Mouse (Mus musculus): ENCODE results near the gene Fam71e1. TPM values are rescaled to one million over a fixed set of nuclear protein-coding genes. Genes with fewer than 3 reads are reported as not detected.

Fam71e1 gene
- polyA plus RNA-seq, 1 experiment from 2014 or later, result 32.4 TPM

- ATAC-seq (ENCODE audit: low FRiP score, low read depth), result no peak
- H3K4me2 ChIP-seq (replicated peaks), result no peak overlapping the region
- peaks cover 14% of the 10 kb centered on the region for H3K4me1 ChIP-seq
- H3K9me3 ChIP-seq, result no peaks in the 10 kb centered on the region
- H3K4me3 ChIP-seq, result no peak overlapping the region
- no peak overlapping the region for H3K27ac ChIP-seq (replicated peaks)
- no peaks in the 10 kb centered on the region for H3K27me3 ChIP-seq
- whole genome bisulfite sequencing, result 92% methylated on average over 3 of the region's 3 CpGs
- peaks cover 35% of the 10 kb centered on the region for H3K36me3 ChIP-seq
- no peak overlapping the region for H3K9ac ChIP-seq (replicated peaks)
Observed at GRCm38 (mm10) chr7:44546274-44546673, 49.9 kb downstream of the Fam71e1 start.

GRCm38 (mm10) chr7:44547041-44547440 lies 50.7 kb downstream of the Fam71e1 start:
- H3K27ac ChIP-seq (replicated peaks), result no peak overlapping the region
- no peaks in the 10 kb centered on the region for H3K9me3 ChIP-seq
- H3K36me3 ChIP-seq, result peaks cover 35% of the 10 kb centered on the region
- H3K4me1 ChIP-seq, result peaks cover 14% of the 10 kb centered on the region
- H3K27me3 ChIP-seq, result no peaks in the 10 kb centered on the region
- 98% methylated on average over 11 of the region's 13 CpGs for WGBS
- H3K9ac ChIP-seq (replicated peaks), result peak overlapping the region; percentile 67; the same call in 1 of the 2 replicates
- ATAC-seq (ENCODE audit: low FRiP score, low read depth), result no peak
- H3K4me2 ChIP-seq (replicated peaks), result peak overlapping the region; percentile 87
- H3K4me3 ChIP-seq, result no peak overlapping the region

GRCm38 (mm10) chr7:44547725-44548124 lies 51.3 kb downstream of the Fam71e1 start:
- Histone ChIP-seq H3K36me3 (peaks cover 31% of the 10 kb centered on the region), H3K4me2 (replicated peaks) (peak overlapping the region; percentile 87), H3K4me3 (peak overlapping the region; percentile 64), H3K9ac (replicated peaks) (peak overlapping the region; percentile 67), H3K27ac (replicated peaks) (no peak overlapping the region), H3K4me1 (peaks cover 18% of the 10 kb centered on the region), H3K9me3 (no peaks in the 10 kb centered on the region), H3K27me3 (no peaks in the 10 kb centered on the region)
- 29% methylated on average over 5 of the region's 5 CpGs for WGBS
- no peak for ATAC-seq (ENCODE audit: low FRiP score, low read depth)

GRCm38 (mm10) chr7:44548497-44549087 lies 52.2 kb downstream of the Fam71e1 start, which contains the start of gene Pold1:
Gene Pold1 (minus strand): TSS chr7:44548849.
- H3K27ac ChIP-seq (replicated peaks), result peak within 1 kb of the TSS; percentile 16; the same call in 1 of the 2 replicates
- no peaks in the 10 kb centered on the region for H3K27me3 ChIP-seq
- H3K4me2 ChIP-seq (replicated peaks), result peak within 1 kb of the TSS; percentile 87
- H3K4me1 ChIP-seq, result peaks cover 23% of the 10 kb centered on the region
- H3K9ac ChIP-seq (replicated peaks), result peak within 1 kb of the TSS; percentile 67
- peak; percentile 91 for ATAC-seq (ENCODE audit: low FRiP score, low read depth)
- peak within 1 kb of the TSS; percentile 64 for H3K4me3 ChIP-seq
- no peaks in the 10 kb centered on the region for H3K9me3 ChIP-seq
- under 1% methylated on average over 43 of the region's 43 CpGs for WGBS
- H3K36me3 ChIP-seq, result peaks cover 31% of the 10 kb centered on the region

- no peak overlapping the region for H3K4me3 ChIP-seq
- H3K36me3 ChIP-seq, result peaks cover 31% of the 10 kb centered on the region
- no peak overlapping the region for H3K27ac ChIP-seq (replicated peaks)
- no peak for ATAC-seq (ENCODE audit: low FRiP score, low read depth)
- H3K9ac ChIP-seq (replicated peaks), result no peak overlapping the region
- no peaks in the 10 kb centered on the region for H3K27me3 ChIP-seq
- 95% methylated on average over 23 of the region's 23 CpGs for whole genome bisulfite sequencing
- H3K4me1 ChIP-seq, result peaks cover 26% of the 10 kb centered on the region
- H3K4me2 ChIP-seq (replicated peaks), result no peak overlapping the region
- H3K9me3 ChIP-seq, result no peaks in the 10 kb centered on the region
Observed at GRCm38 (mm10) chr7:44549621-44550408, 53.4 kb downstream of the Fam71e1 start.

GRCm38 (mm10) chr7:44550409-44550678 lies 54.0 kb downstream of the Fam71e1 start:
- H3K9ac ChIP-seq (replicated peaks), result no peak overlapping the region
- H3K9me3 ChIP-seq, result no peaks in the 10 kb centered on the region
- no peak overlapping the region for H3K4me2 ChIP-seq (replicated peaks)
- H3K4me3 ChIP-seq, result no peak overlapping the region
- peaks cover 31% of the 10 kb centered on the region for H3K36me3 ChIP-seq
- no peak for ATAC-seq (ENCODE audit: low FRiP score, low read depth)
- WGBS, result 96% methylated on average over 12 of the region's 12 CpGs
- H3K27me3 ChIP-seq, result 0 out of 2 replicates have a peak, but pooled peaks cover 2% of the 10 kb centered on the region
- peaks cover 26% of the 10 kb centered on the region for H3K4me1 ChIP-seq
- H3K27ac ChIP-seq (replicated peaks), result no peak overlapping the region

Small RNAs within 50 kb of the gene (microRNA-seq; reads per million reads assigned to microRNA genes)
- not detected for gene Mir7052
- gene Mir7053, result not detected

Other genes starting within 250 kb of the Fam71e1 start
- gene 1700028J19Rik, start 249.9 kb upstream of the Fam71e1 start, polyA plus RNA-seq (2016; fragmentation: Nextera tagmentation; extraction: Ambion mirVana), result 1.1 and 1.6 TPM in 2 replicates
- gene 2410002F23Rik, start 249.9 kb upstream of the Fam71e1 start, polyA plus RNA-seq (2016; fragmentation: Nextera tagmentation; extraction: Ambion mirVana), result 174 and 194 TPM in 2 replicates
- 0.18 TPM in 2 replicates for gene Acp4, start 239.2 kb upstream of the Fam71e1 start, polyA plus RNA-seq (2016; fragmentation: Nextera tagmentation; extraction: Ambion mirVana)
- not detected in 2 replicates for gene Gm15517, start 235.1 kb upstream of the Fam71e1 start, polyA plus RNA-seq (2016; fragmentation: Nextera tagmentation; extraction: Ambion mirVana)
- gene Clec11a, start 189.7 kb upstream of the Fam71e1 start, polyA plus RNA-seq (2016; fragmentation: Nextera tagmentation; extraction: Ambion mirVana), result 2.5 and 2.6 TPM in 2 replicates
- gene Shank1, start 186.3 kb upstream of the Fam71e1 start, polyA plus RNA-seq (2016; fragmentation: Nextera tagmentation; extraction: Ambion mirVana), result 8.5 and 11.4 TPM in 2 replicates
- gene Syt3, start 112.5 kb upstream of the Fam71e1 start, polyA plus RNA-seq (2016; fragmentation: Nextera tagmentation; extraction: Ambion mirVana), result 5.4 and 6.4 TPM in 2 replicates
- gene 1700008O03Rik, start 110.8 kb upstream of the Fam71e1 start, polyA plus RNA-seq (2016; fragmentation: Nextera tagmentation; extraction: Ambion mirVana), result 0.74 and 1.3 TPM in 2 replicates
- gene Lrrc4b, start 67.6 kb upstream of the Fam71e1 start, polyA plus RNA-seq (2016; fragmentation: Nextera tagmentation; extraction: Ambion mirVana), result 12.0 and 13.5 TPM in 2 replicates
- gene Aspdh, start 31.2 kb upstream of the Fam71e1 start, polyA plus RNA-seq (2016; fragmentation: Nextera tagmentation; extraction: Ambion mirVana), result 3.4 and 5.1 TPM in 2 replicates
- 56.2 and 58.1 TPM in 2 replicates for gene Josd2, start 28.6 kb upstream of the Fam71e1 start, polyA plus RNA-seq (2016; fragmentation: Nextera tagmentation; extraction: Ambion mirVana)
- gene Emc10, start 52 bp upstream of the Fam71e1 start, polyA plus RNA-seq (2016; fragmentation: Nextera tagmentation; extraction: Ambion mirVana), result 132 and 136 TPM in 2 replicates
- 0.16 and 0.22 TPM in 2 replicates for gene Mybpc2, start 28.1 kb downstream of the Fam71e1 start, polyA plus RNA-seq (2016; fragmentation: Nextera tagmentation; extraction: Ambion mirVana)
- gene Spib, start 35.5 kb downstream of the Fam71e1 start, polyA plus RNA-seq (2016; fragmentation: Nextera tagmentation; extraction: Ambion mirVana), result not detected in 2 replicates
- gene Pold1, start 52.3 kb downstream of the Fam71e1 start, polyA plus RNA-seq (2016; fragmentation: Nextera tagmentation; extraction: Ambion mirVana), result 94.1 and 96.0 TPM in 2 replicates
- gene Nr1h2, start 57.4 kb downstream of the Fam71e1 start, polyA plus RNA-seq (2016; fragmentation: Nextera tagmentation; extraction: Ambion mirVana), result 78.2 and 80.3 TPM in 2 replicates
- 0.45 and 0.60 TPM in 2 replicates for gene Napsa, start 75.8 kb downstream of the Fam71e1 start, polyA plus RNA-seq (2016; fragmentation: Nextera tagmentation; extraction: Ambion mirVana)
- 2.3 and 2.6 TPM in 2 replicates for gene Kcnc3, start 94.1 kb downstream of the Fam71e1 start, polyA plus RNA-seq (2016; fragmentation: Nextera tagmentation; extraction: Ambion mirVana)
- 1.9 and 2.3 TPM in 2 replicates for gene Myh14, start 174.3 kb downstream of the Fam71e1 start, polyA plus RNA-seq (2016; fragmentation: Nextera tagmentation; extraction: Ambion mirVana)
- gene Izumo2, start 212.2 kb downstream of the Fam71e1 start, polyA plus RNA-seq (2016; fragmentation: Nextera tagmentation; extraction: Ambion mirVana), result not detected in 2 replicates

All from midbrain, embryonic 12.5 days (tissue).